Mouse (Mus musculus): Measurements from ENCODE around the gene Atg9b.
"Not testable (repeated sequence)": the region's sequence is repeated elsewhere in the genome, so short reads cannot be mapped to it uniquely, and the experiment has no call there.

Gene Atg9b

GRCm38 (mm10) chr5:24404594-24405360 lies 12.8 kb upstream of the Atg9b start:
- peak; percentile 79 for DNase-seq (ENCODE audit: low read depth)

GRCm38 (mm10) chr5:24401969-24402368 lies 10.0 kb upstream of the Atg9b start:
- DNase-seq (ENCODE audit: low read depth): no peak

DNA sequence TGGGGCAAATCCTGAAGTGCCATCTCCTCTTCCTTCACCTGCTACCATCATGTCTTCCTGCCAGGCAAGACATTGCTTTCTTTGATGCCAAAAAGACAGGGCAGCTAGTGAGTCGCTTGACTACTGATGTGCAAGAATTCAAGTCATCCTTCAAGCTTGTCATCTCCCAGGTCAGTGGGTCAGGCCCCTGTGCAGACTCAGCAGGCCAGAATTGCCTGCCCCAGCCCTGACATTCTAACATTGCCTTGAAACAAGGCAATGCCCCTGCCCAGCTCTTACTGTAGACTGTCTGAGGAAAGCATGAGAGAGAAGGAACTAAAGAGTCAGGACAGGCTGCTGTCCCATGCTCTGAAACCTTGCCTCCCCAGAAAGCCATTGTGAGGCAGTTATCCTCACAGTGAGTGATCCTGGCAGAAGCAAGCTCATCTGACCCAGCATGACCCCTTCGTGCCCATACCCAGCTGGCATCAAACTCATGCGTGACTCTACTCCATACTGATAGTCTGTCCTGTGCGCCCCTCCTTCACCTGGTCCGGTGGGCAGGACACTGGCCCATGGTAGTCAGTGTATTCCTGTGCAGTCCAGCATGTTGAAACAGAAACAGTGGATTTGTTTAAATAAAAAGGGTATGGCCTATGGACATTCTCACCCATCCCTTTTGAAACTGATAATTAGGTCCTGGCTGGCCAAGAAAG lies 9.1 kb upstream of the Atg9b start:
- DNase-seq (ENCODE audit: low read depth): no peak

DNA sequence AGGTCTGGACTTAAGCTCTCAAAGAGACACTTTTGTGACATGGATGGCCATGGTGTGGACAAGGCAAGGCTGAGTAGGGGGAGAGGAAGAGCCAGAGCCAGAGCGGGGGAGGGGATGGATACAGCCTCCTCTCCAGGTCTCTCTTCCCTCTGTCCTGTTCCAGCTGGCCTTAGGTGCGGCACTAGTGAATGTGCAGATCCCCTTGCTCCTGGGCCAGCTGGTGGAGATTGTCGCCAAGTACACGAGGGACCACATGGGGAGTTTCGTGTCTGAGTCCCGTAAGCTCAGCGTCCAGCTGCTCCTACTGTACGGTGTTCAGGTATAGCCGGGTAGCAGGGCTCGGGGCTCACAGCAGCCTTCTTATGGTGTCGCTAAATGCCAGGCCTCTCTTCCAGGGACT lies 8.4 kb upstream of the Atg9b start:
- no peak for DNase-seq (ENCODE audit: low read depth)

- DNase-seq (ENCODE audit: low read depth): no peak
These were observed 7.7 kb upstream of the Atg9b start for GRCm38 (mm10) chr5:24399686-24400085.

DNA sequence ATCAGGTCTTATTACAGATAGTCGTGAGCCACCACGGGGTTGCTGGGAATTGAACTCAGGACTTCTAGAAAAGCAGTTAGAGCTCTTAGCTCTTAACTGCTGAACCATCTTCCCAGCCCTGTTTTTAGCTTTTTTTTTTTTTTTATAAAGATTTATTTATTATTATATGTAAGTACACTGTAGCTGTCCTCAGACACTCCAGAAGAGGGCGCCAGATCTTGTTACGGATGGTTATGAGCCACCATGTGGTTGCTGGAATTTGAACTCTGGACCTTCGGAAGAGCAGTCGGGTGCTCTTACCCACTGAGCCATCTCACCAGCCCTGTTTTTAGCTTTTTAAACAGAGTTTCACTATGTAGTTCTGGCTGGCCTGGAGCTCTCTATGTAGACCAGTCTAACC lies 4.3 kb upstream of the Atg9b start:
- DNase-seq (ENCODE audit: low read depth): not testable (repeated sequence)

GRCm38 (mm10) chr5:24394165-24394894 lies 2.4 kb upstream of the Atg9b start:
- peak; percentile 97 for DNase-seq (ENCODE audit: low read depth)

DNA sequence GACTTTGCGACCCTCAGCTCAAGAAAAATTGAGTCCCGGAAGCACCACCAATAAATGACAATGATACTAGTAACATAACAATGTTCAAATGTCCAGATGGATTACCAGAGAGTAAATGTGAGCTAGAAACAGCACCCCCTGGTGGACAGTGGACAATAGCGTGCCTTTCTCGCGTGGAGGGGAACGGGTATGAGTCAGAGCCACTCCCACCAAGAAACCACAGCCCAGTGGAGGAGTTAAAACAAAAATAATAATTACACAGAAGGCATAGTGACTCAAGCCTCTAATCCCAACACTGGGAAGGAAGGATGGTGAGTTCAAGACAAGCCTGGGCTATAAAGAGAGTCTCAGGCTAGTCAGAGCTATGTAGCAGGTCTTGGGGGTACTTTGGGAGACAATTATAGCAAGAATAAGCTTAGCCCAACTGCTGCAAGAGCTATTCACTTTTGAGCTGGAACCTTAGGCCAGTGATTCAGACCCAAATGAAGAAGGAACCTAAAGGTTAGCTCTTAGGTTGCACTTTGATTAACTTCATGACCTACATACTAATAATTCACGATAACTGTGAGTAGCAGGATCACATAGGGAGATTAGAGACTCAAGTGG lies 1.6 kb upstream of the Atg9b start, which contains the start of gene Abcb8:
Gene Abcb8, plus strand, starts transcription at position 272 of the 606 bp plus-strand sequence.
- DNase-seq (ENCODE audit: low read depth): peak; percentile 97

GRCm38 (mm10) chr5:24392724-24393123 lies 781 bp upstream of the Atg9b start:
- DNase-seq (ENCODE audit: low read depth): peak; percentile 50

DNA sequence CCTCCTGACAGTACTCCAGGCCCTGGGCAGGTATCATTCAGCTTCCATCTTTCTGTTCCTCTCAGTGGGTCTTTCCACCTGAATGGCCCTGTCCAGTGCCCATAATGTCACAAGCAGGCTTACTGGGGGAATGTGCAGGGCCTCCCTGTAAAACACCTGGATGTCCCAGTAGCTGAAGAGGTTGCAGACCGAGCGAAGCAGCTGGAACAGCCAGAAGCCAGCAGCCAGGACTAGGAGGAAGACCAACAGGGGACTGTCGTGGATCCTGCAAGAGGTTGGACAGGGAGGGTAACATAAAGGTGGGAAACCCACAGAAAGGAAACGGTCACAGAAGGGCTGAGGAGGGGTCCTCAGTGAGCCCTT lies 2.3 kb downstream of the Atg9b start:
- DNase-seq (ENCODE audit: low read depth): no peak

- DNase-seq (ENCODE audit: low read depth): no peak
These were observed 2.8 kb downstream of the Atg9b start for GRCm38 (mm10) chr5:24389011-24389657.

GRCm38 (mm10) chr5:24388246-24388915 lies 3.6 kb downstream of the Atg9b start:
- no peak for DNase-seq (ENCODE audit: low read depth)

DNA sequence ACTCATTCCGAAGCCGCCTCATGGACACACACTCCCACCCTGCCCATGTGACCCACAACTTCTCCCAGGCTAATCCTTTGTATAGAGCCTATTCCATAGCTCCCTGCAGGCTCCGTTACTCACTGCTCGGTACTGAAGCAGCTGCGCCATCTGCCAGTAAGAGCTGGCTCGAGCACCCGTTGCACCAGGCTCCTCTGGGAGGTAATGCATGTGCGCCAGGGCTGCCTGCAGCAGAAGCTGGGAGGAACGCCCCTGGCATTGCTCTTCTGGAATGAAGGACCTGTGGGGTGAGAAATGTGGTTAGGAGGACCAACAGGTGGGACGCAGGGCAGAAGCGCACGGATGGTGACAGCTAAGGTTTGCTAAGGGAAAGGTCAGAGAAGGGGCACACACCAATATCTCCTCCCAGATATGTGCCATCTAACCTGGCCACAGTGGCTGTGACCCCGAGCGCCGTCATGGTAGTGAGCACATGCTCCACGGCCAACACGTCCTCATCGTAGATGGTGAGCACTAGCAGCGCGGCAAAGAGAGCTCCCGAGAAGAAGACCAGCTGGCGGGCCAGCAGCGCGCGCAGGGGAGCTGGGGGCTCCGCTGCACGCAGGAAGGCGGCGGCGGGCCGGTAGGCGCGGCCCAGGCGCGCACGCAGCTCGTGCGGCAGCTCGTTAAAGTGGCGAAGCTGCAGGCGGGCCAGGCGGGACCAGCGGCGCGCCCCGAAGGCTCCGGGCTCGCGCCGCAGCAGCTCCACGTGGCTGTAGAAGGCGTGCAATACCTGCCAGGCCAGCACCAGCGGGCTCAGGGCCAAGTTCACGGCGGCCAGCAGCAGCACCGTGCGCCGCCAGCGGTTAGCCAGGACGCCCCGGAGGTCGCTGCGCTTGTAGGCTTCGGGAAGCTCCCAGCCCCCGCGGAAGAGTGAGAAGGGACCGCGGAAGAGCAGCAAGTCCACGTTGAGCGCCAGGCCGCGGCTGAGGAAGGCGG lies 4.4 kb downstream of the Atg9b start:
- DNase-seq (ENCODE audit: low read depth): peak; percentile 65

DNA sequence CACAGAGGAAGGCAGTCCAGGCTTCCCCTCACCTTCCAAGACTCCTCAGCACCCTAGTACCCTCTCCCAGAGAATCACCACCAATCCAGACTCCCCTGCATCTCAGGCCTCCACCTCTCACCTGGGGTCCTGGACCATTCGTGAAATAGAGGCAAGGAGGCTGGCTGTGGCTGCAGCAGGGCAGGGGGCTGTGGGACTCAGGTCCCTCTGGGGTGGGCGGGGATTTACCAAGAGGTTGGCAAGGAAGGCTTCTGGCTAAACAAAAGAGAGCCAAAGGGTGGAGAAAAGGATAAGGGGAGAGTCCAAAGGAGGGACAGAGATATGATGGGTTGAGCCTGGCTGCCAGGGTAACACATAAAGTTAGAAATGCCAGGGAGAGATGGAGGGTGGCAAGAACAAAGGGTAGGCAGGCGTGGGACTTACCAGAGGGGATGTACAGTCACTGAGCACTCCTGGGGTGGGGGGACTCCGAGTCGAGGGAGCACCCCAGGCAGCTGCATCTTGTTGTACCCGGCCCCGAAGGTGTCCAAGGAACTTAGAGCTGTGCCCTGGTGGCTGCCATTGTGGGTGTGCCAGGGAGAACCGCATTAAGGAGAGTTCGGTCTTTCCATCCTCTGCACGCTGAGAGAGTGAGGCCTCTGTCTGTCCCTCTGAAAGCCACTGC lies 5.9 kb downstream of the Atg9b start:
- DNase-seq (ENCODE audit: low read depth): no peak

DNA sequence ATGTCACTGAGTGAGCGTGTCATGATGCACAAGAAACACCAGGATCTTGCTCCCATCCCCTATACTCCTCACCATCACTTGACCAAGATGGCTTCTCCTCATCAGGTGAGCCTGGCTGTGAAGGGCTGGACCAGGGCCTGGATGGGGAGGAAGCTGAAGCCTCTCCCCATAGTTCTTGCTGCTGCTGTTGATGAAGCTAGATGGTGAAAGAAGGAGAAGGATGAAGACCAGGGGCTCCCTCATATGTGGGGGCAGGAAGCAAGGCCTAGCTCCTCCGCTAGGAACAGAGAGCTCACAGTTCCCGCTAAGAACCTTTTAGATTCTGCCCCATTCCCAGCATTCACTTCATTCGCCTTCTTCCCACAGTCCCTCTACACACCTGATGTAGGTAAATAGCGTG lies 6.6 kb downstream of the Atg9b start:
- no peak for DNase-seq (ENCODE audit: low read depth)

GRCm38 (mm10) chr5:24384407-24384806 lies 7.5 kb downstream of the Atg9b start:
- no peak for DNase-seq (ENCODE audit: low read depth)

DNA sequence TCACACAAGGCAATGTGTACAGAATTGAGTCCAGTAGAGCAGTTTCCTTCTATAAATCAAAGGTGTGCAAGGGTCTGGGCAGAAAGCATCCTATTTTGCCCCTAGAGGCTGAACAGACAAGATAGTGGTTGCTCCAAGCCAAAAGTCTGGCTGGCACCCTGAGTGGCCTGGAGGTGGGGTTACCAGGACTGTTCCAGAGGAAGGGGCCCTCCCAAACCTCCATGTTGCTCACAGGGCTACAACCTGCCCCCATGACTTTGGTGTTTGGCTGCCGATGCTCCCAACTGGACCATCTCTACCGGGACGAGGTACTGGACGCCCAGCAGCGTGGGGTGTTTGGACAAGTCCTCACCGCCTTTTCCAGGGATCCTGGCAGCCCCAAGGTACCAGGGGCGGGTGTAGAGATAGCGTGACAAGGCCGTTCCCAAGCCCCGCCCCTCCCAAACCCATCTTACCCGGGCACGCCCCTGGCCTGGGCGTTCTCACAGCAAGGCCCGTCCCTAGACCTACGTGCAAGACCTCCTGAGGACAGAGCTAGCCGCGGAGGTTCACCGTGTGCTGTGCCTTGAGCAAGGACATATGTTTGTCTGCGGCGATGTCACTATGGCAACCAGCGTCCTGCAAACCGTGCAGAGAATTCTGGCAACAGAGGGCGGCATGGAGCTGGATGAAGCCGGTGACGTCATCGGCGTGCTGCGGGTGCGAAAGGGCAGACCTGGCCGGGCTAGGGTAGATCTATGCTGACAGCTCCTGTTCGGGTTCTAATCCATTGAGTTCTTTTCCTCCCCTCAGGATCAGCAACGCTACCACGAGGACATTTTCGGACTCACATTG lies 8.7 kb downstream of the Atg9b start:
- peak; percentile 85 for DNase-seq (ENCODE audit: low read depth)

- no peak for DNase-seq (ENCODE audit: low read depth)
These were observed 10.0 kb downstream of the Atg9b start for GRCm38 (mm10) chr5:24381988-24382387.

DNA sequence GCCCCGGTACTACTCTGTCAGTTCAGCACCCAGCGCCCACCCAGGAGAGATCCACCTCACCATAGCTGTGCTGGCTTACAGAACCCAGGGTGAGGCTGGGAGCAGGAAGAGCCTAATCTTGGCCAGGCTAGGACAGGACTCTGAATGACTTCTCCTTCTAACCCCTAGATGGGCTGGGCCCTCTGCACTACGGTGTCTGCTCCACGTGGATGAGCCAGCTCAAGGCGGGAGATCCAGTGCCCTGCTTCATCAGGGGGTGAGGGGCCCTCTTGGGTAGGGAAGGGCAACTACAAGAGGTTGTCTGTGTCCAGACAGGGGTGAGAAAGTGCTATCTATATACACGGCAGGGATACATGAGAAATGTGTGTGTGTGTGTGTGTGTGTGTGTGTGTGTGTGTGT lies 10.5 kb downstream of the Atg9b start:
- no peak for DNase-seq (ENCODE audit: low read depth)
